Mouse (Mus musculus): Measurements from ENCODE around the gene Ttll4. TPM values are rescaled to one million over a fixed set of nuclear protein-coding genes. Genes with fewer than 3 reads are reported as not detected.

Ttll4 gene
- polyA plus RNA-seq, 1 experiment from 2014 or later = 27.8 TPM

DNA sequence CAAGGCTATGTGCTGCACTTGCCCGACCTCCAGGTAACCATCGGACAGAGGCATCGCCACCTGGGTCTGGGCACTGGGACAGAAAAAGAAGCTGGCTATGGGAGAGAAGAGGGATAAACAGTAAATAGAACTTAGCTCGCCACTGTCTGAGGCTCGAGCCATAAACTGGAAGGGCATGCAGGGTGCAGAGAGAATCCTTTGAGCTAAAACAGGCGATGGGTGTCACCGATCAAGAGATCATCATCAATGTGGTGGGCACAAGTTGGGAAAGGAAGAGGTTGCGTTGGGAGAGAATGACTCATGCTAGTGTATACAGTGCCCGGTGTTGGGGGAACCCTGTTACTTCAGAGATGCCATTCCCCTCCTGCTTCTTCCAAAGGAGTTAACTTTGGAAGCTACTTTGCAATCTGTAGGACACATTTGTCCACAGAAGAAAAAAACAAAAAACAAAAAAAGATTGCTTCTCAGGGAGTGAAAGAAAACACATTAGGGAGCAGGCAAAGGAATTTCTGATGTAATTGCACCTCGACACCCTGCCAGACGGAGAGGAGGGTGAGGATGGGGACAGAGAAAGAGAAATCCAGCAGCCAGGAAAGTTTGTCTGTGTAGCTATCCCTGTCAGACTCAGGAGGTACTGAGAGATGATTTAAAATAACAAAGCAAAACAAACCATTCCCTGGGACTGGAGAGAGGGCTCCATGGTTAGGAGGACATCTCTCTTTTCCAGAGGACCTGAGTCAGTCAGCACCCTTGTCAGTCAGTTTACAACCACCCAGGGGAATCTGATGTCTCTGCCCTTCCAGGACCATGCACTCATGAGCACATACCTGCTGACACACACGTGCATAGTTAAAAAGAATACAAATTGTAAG, 52.5 kb downstream of the Ttll4 start:
- WGBS = 22% methylated on average over 12 of the region's 12 CpGs
- Histone ChIP-seq H3K36me3 (no peaks in the 10 kb centered on the region), H3K27ac (peak overlapping the region; percentile 93), H3K9me3 (no peaks in the 10 kb centered on the region), H3K4me1 (peaks cover 21% of the 10 kb centered on the region), H3K4me3 (peak overlapping the region; percentile 77), H3K27me3 (ENCODE audit: insufficient read depth, poor library complexity, severe bottlenecking) (no peaks in the 10 kb centered on the region)
- DNase-seq (ENCODE audit: low spot score) = no peak

DNA sequence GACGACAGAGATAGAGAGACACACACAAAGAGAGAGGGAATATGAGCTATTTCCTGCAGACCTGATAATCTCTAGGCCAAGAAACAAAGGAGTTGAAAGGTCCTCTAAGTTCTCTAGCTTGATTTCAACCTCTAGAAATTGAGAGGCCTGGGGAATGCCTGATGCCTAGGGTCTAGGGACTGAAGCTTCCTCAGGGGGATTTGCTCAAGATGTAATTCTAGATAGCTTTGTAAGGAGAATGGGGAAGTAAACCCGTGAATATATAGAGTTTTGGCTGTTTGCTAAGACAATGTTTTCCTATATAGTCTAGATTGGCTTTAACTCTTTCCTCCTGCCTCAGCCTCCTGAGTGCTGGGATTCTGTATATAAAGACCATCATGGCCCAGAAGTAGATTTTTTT, 53.4 kb downstream of the Ttll4 start:
- 45% methylated on average over 2 of the region's 2 CpGs for WGBS
- H3K4me1 ChIP-seq = peaks cover 21% of the 10 kb centered on the region
- no peaks in the 10 kb centered on the region for H3K27me3 ChIP-seq (ENCODE audit: insufficient read depth, poor library complexity, severe bottlenecking)
- no peak overlapping the region for H3K27ac ChIP-seq
- H3K9me3 ChIP-seq = no peaks in the 10 kb centered on the region
- H3K36me3 ChIP-seq = no peaks in the 10 kb centered on the region
- H3K4me3 ChIP-seq = no peak overlapping the region
- DNase-seq (ENCODE audit: low spot score) = no peak

DNA sequence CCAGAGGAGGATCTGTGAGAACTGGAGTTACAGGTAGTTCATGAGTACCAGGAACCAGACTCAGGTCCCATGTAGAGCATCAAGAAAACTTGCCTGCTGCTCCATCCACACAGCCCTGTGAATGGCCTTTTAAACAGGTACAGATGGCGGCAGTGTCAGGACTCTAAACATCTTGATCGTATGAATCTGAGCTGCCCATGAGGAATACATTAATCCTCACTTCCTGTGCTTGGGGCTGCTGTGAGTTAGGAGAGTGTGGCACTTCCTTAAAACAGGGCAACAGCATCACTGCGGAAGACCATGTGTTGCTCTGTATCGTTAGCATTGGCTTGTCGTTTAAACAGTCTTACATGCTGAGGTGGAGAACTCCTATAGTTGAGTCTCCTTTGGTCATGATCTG, 53.9 kb downstream of the Ttll4 start:
- H3K9me3 ChIP-seq = no peaks in the 10 kb centered on the region
- no peak overlapping the region for H3K27ac ChIP-seq
- H3K4me1 ChIP-seq = peaks cover 21% of the 10 kb centered on the region
- H3K4me3 ChIP-seq = no peak overlapping the region
- no peaks in the 10 kb centered on the region for H3K36me3 ChIP-seq
- H3K27me3 ChIP-seq (ENCODE audit: insufficient read depth, poor library complexity, severe bottlenecking) = no peaks in the 10 kb centered on the region
- no peak for DNase-seq (ENCODE audit: low spot score)
- 67% methylated on average over 5 of the region's 5 CpGs for WGBS

DNA sequence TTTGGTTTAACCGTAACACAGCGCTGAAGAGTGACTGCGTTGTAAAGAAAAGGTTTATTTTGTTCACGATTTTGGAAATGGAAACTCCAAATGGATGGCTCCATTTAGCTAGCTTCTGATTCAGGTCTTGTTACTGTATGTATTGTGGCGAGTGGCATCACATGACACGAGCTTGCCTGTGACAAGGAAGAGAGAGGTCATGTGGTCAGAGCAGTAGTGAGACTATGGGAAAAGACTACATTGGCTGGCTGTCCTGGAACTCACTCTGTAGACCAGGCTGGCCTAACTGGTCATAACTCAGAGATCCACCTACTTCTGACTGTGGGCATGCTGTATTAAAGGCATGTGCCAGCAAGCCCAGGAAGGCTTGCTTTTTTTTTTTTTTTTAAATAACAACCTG, 54.3 kb downstream of the Ttll4 start:
- Histone ChIP-seq H3K27ac (no peak overlapping the region), H3K27me3 (ENCODE audit: insufficient read depth, poor library complexity, severe bottlenecking) (no peaks in the 10 kb centered on the region), H3K36me3 (no peaks in the 10 kb centered on the region), H3K4me1 (peaks cover 21% of the 10 kb centered on the region), H3K9me3 (no peaks in the 10 kb centered on the region), H3K4me3 (no peak overlapping the region)
- WGBS = 89% methylated on average over 6 of the region's 6 CpGs
- DNase-seq (ENCODE audit: low spot score) = peak; percentile 27

DNA sequence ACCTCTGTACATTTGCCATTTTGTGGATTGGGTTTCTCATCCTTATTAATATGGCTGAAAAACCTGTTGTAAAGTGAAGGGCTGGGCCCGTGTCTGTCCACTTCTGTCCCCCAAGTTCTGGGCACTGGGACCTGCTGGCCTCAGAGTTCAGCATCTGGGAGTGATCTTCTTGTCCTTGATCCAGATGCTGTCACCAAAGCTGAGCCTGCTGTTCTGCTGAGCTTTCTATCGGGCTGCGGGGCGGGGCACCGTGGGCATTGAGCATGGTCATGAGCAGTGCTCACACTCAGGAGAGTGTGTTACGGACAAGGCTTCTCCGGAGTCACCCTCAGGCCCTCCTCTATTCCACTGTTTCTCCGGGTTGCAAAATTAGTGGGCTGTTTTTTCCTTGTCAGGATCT, 56.6 kb downstream of the Ttll4 start:
- no peaks in the 10 kb centered on the region for H3K36me3 ChIP-seq
- H3K27ac ChIP-seq = no peak overlapping the region
- no peaks in the 10 kb centered on the region for H3K27me3 ChIP-seq (ENCODE audit: insufficient read depth, poor library complexity, severe bottlenecking)
- DNase-seq (ENCODE audit: low spot score) = no peak
- 86% methylated on average over 8 of the region's 8 CpGs for WGBS
- no peak overlapping the region for H3K4me3 ChIP-seq
- no peaks in the 10 kb centered on the region for H3K9me3 ChIP-seq
- peaks cover 14% of the 10 kb centered on the region for H3K4me1 ChIP-seq

DNA sequence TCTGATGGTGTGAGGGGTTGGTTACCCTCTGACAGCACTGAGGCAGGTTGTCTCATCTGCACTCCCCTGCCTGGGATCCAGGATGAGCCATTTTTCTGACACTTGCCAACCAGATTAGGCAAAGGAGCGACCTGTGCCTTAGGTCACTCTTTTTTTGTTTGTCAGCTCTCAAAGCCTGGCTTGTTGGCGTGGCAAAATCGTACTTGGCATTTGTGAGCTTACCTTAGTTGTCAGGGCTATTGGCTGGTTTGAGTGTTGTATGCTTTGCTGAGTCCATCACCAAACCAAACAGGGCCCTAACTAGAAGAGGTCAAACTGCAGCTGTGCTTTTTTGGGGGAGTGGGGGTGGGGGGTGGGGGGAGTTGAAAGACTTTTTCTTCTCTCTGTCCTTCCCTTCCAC, 57.7 kb downstream of the Ttll4 start:
- no peak overlapping the region for H3K27ac ChIP-seq
- WGBS = 68% methylated on average over 3 of the region's 3 CpGs
- no peaks in the 10 kb centered on the region for H3K36me3 ChIP-seq
- no peak for DNase-seq (ENCODE audit: low spot score)
- no peak overlapping the region for H3K4me3 ChIP-seq
- H3K4me1 ChIP-seq = peaks cover 5% of the 10 kb centered on the region; the same call in 1 of the 2 replicates
- H3K27me3 ChIP-seq (ENCODE audit: insufficient read depth, poor library complexity, severe bottlenecking) = no peaks in the 10 kb centered on the region
- no peaks in the 10 kb centered on the region for H3K9me3 ChIP-seq

DNA sequence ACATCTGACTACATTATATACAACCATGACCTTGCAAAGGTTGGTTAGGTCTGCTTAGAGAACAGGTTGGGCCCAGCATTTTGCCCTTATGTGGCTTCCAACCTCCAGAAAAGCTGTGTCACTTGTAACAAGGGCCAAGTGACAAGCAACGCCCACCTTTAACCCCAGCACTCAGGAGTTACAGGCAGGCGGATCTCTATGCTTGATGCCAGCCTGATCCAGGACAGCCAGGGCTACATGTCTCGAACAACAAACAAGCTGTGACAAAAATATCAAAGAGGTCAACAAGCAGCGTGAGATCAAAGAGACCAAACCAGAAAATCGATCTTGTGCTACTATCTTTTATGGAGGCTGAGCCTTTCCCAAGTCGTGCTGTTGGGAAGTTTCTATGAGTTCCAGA, 60.1 kb downstream of the Ttll4 start:
- H3K4me1 ChIP-seq = no peaks in the 10 kb centered on the region
- no peaks in the 10 kb centered on the region for H3K36me3 ChIP-seq
- no peak overlapping the region for H3K27ac ChIP-seq
- no peak overlapping the region for H3K4me3 ChIP-seq
- WGBS = 76% methylated on average over 6 of the region's 6 CpGs
- DNase-seq (ENCODE audit: low spot score) = no peak
- H3K27me3 ChIP-seq (ENCODE audit: insufficient read depth, poor library complexity, severe bottlenecking) = no peaks in the 10 kb centered on the region
- H3K9me3 ChIP-seq = no peaks in the 10 kb centered on the region

DNA sequence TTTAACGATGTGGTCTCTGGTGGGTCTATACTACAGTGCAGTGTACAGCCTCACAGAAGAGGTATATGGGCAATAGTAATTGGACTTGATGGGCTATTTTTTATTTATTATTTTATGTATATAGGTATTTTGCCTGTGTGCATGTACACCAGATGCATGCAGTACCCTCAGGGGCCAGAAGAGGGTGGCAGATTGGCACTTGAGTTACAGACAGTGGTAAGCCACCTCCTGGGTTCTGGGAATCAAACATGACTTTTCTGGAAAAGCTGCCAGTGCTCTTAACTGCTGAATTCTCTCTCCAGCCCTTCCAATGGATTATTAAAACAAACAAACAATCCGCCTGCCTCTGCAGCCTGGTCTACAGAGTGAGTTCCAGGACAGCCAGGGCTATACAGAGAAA, 62.2 kb downstream of the Ttll4 start:
- no peaks in the 10 kb centered on the region for H3K36me3 ChIP-seq
- WGBS = 67% methylated on average over 2 of the region's 2 CpGs
- no peak for DNase-seq (ENCODE audit: low spot score)
- H3K27me3 ChIP-seq (ENCODE audit: insufficient read depth, poor library complexity, severe bottlenecking) = no peaks in the 10 kb centered on the region
- 0 out of 2 replicates have a peak, but pooled peaks cover 3% of the 10 kb centered on the region for H3K4me1 ChIP-seq
- H3K4me3 ChIP-seq = no peak overlapping the region
- H3K27ac ChIP-seq = no peak overlapping the region
- no peaks in the 10 kb centered on the region for H3K9me3 ChIP-seq

DNA sequence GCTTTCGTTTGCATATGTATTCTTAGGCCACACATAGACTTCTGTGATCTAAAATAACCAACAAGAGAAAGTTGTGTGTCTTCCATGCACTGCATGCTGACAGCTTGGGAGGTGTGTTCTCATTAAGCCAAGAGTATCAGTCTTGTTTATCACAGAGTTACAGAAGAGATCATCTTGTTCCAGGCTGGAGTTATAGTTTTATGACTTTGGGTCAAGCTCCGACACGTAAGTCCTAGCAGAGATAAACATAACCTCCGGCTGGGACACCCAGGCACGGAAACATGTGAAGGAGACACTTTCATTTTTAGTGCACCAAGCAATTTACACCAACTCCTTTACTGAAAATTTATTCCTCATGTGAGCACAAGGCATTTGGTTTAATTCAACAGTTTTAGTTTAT, 64.6 kb downstream of the Ttll4 start:
- Histone ChIP-seq H3K4me3 (no peak overlapping the region), H3K4me1 (0 out of 2 replicates have a peak, but pooled peaks cover 3% of the 10 kb centered on the region), H3K27ac (no peak overlapping the region), H3K36me3 (no peaks in the 10 kb centered on the region), H3K9me3 (no peaks in the 10 kb centered on the region), H3K27me3 (ENCODE audit: insufficient read depth, poor library complexity, severe bottlenecking) (no peaks in the 10 kb centered on the region)
- WGBS = 71% methylated on average over 5 of the region's 5 CpGs
- no peak for DNase-seq (ENCODE audit: low spot score)

DNA sequence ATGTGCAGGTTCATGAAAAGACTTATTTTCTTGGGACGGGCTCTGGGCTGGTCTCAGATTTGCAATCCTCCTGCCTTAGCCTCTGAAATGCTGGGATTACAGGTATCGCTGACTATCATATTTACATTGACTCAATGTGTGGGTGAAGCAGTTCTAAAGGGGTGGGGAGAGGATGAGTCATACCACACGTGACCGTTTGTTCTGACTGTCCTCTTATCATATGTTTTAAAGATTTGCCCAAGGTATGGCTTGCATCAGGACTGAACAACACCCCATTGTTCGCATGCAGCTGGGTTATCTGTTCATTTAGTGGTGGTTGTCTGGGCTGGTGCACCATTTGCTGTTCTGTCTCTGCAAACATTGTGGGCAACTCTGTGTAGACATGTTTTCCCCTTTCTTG, 65.1 kb downstream of the Ttll4 start:
- no peak for DNase-seq (ENCODE audit: low spot score)
- Histone ChIP-seq H3K27ac (no peak overlapping the region), H3K9me3 (no peaks in the 10 kb centered on the region), H3K27me3 (ENCODE audit: insufficient read depth, poor library complexity, severe bottlenecking) (no peaks in the 10 kb centered on the region), H3K36me3 (no peaks in the 10 kb centered on the region), H3K4me3 (no peak overlapping the region), H3K4me1 (0 out of 2 replicates have a peak, but pooled peaks cover 3% of the 10 kb centered on the region)
- WGBS = 69% methylated on average over 5 of the region's 5 CpGs

DNA sequence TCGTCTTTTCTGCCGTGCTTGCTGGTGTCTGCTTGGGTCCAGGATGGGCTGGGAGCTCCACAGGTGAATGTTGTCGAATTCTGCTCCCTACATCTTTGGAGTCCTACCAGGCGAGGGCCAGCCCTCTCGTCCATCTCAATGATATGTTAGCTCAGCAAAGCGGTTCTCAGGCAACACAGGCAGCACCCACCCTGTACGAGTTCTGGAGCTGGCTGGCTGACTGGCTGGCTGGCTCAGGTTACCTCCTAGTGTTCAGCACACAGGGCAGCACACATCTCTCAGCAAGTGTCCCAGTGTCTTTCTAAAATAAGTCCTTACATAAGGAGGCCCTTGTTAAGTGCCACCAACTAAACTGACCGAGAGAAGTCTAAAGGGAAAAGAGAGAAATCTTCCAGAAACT, 66.9 kb downstream of the Ttll4 start:
- H3K27ac ChIP-seq = no peak overlapping the region
- no peak overlapping the region for H3K4me3 ChIP-seq
- no peaks in the 10 kb centered on the region for H3K27me3 ChIP-seq (ENCODE audit: insufficient read depth, poor library complexity, severe bottlenecking)
- H3K36me3 ChIP-seq = no peaks in the 10 kb centered on the region
- DNase-seq (ENCODE audit: low spot score) = no peak
- WGBS = 68% methylated on average over 8 of the region's 8 CpGs
- H3K4me1 ChIP-seq = 0 out of 2 replicates have a peak, but pooled peaks cover 3% of the 10 kb centered on the region
- H3K9me3 ChIP-seq = no peaks in the 10 kb centered on the region

DNA sequence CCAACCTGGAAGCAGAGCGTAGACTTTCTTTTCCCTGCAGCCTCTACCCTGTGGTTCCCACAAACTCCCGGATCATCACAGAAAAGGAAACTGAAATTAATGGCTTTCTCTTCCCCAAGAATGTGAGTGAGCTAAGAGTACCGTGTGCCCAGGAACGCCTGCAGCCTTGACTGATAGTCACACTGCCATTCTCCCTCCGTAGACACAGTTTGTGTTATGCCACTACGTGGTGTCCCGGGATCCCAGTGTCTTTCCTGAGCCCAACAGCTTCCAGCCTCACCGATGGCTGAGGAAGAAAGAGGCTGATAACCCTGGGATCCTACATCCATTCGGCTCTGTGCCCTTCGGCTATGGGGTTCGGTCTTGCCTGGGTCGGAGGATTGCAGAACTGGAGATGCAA, 75.4 kb downstream of the Ttll4 start:
- no peak for DNase-seq (ENCODE audit: low spot score)
- peaks cover 4% of the 10 kb centered on the region; the same call in 1 of the 2 replicates for H3K27me3 ChIP-seq (ENCODE audit: insufficient read depth, poor library complexity, severe bottlenecking)
- H3K27ac ChIP-seq = no peak overlapping the region
- WGBS = 82% methylated on average over 12 of the region's 12 CpGs
- no peak overlapping the region for H3K4me3 ChIP-seq
- peaks cover 4% of the 10 kb centered on the region; the same call in 1 of the 2 replicates for H3K36me3 ChIP-seq
- peaks cover 4% of the 10 kb centered on the region; the same call in 1 of the 2 replicates for H3K4me1 ChIP-seq
- no peaks in the 10 kb centered on the region for H3K9me3 ChIP-seq

DNA sequence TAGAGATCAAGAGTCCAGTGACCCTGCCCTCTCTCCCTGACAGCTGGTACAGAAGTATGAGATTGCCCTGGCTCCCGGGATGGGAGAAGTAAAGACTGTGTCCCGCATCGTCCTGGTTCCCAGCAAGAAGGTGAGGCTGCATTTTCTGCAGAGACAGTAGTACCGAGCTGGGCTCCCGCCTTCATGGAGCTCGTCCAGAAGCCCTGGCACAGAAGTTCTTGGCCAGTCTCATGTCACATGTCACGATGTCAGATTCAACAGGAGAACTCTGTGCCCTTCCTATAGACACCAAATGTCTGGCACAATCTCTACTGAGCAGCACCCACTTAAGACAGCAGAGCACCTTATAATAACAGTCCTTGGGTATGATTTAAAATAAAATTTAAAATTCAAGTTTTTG, 76.0 kb downstream of the Ttll4 start:
- Histone ChIP-seq H3K27ac (no peak overlapping the region), H3K36me3 (peaks cover 4% of the 10 kb centered on the region; the same call in 1 of the 2 replicates), H3K27me3 (ENCODE audit: insufficient read depth, poor library complexity, severe bottlenecking) (peaks cover 4% of the 10 kb centered on the region; the same call in 1 of the 2 replicates), H3K4me1 (peaks cover 4% of the 10 kb centered on the region; the same call in 1 of the 2 replicates), H3K9me3 (no peaks in the 10 kb centered on the region), H3K4me3 (no peak overlapping the region)
- no peak for DNase-seq (ENCODE audit: low spot score)
- 88% methylated on average over 7 of the region's 7 CpGs for WGBS
